Mouse (Mus musculus) adrenal gland, adult 2 months (tissue): ENCODE data around the gene Gm20388. TPM values are rescaled to one million over a fixed set of nuclear protein-coding genes. Genes with fewer than 3 reads are reported as not detected.

ENCODE experiments used
- DNase-seq: peaks from one replicate; pipeline ENCODE4 v3.0.0; 2021
- polyA plus RNA-seq: library from polyadenylated mRNA; depleted of rRNA; stranded (reverse); fragments of >200 nt; gene quantifications from 2 replicates; pipeline ENCODE4 v1.2.3, GENCODE M21; 2012
- total RNA-seq, 2 experiments: library from RNA; stranded (reverse); gene quantifications; 2 replicates each; pipeline ENCODE4 v1.2.3; 2021

The Gm20388 gene
- total and polyA plus RNA-seq, 3 experiments: 5.9 to 50.1 (median 9.9) TPM

- no peak for DNase-seq
These were observed 3013.4 kb downstream of the Gm20388 start for GRCm38 (mm10) chr8:122924091-122924490.

- no peak for DNase-seq
These were observed 3015.5 kb downstream of the Gm20388 start for GRCm38 (mm10) chr8:122925939-122926722.

GRCm38 (mm10) chr8:122926782-122927181 is 3016.1 kb downstream of the Gm20388 start:
- DNase-seq: no peak

GRCm38 (mm10) chr8:122927841-122928240 is 3017.2 kb downstream of the Gm20388 start:
- DNase-seq: no peak

GRCm38 (mm10) chr8:122928631-122929224 is 3018.1 kb downstream of the Gm20388 start:
- DNase-seq: no peak

GRCm38 (mm10) chr8:122931834-122932560 is 3021.4 kb downstream of the Gm20388 start:
- no peak for DNase-seq

- no peak for DNase-seq
These were observed 3021.9 kb downstream of the Gm20388 start for GRCm38 (mm10) chr8:122932561-122932959.

GRCm38 (mm10) chr8:122933973-122934372 is 3023.3 kb downstream of the Gm20388 start:
- no peak for DNase-seq

- no peak for DNase-seq
These were observed 3024.5 kb downstream of the Gm20388 start for GRCm38 (mm10) chr8:122935118-122935517.

GRCm38 (mm10) chr8:122935912-122936311 is 3025.3 kb downstream of the Gm20388 start:
- DNase-seq: no peak

- DNase-seq: no peak
These were observed 3027.0 kb downstream of the Gm20388 start for GRCm38 (mm10) chr8:122937545-122938053.

GRCm38 (mm10) chr8:122938170-122938569 is 3027.5 kb downstream of the Gm20388 start:
- DNase-seq: no peak

GRCm38 (mm10) chr8:122938591-122938990 is 3027.9 kb downstream of the Gm20388 start:
- DNase-seq: no peak

GRCm38 (mm10) chr8:122942803-122943713 is 3032.4 kb downstream of the Gm20388 start:
- DNase-seq: no peak

GRCm38 (mm10) chr8:122945775-122946174 is 3035.1 kb downstream of the Gm20388 start:
- no peak for DNase-seq

GRCm38 (mm10) chr8:122949701-122950100 is 3039.1 kb downstream of the Gm20388 start:
- DNase-seq: peak; percentile 68

GRCm38 (mm10) chr8:122951456-122951855 is 3040.8 kb downstream of the Gm20388 start:
- DNase-seq: no peak

GRCm38 (mm10) chr8:122953028-122953427 is 3042.4 kb downstream of the Gm20388 start:
- DNase-seq: no peak

- DNase-seq: no peak
These were observed 3043.6 kb downstream of the Gm20388 start for GRCm38 (mm10) chr8:122954090-122954799.

GRCm38 (mm10) chr8:122955195-122955594 is 3044.6 kb downstream of the Gm20388 start:
- DNase-seq: no peak

- no peak for DNase-seq
These were observed 3045.4 kb downstream of the Gm20388 start for GRCm38 (mm10) chr8:122955997-122956396.
